Mouse (Mus musculus): ENCODE measurements at regions not wholly inside any gene's neighbourhood (a gene's known extent, or its start where the extent isn't known, plus 50 kb on each side); places are given as distances from the start of the nearest gene placed in this dataset.

DNA sequence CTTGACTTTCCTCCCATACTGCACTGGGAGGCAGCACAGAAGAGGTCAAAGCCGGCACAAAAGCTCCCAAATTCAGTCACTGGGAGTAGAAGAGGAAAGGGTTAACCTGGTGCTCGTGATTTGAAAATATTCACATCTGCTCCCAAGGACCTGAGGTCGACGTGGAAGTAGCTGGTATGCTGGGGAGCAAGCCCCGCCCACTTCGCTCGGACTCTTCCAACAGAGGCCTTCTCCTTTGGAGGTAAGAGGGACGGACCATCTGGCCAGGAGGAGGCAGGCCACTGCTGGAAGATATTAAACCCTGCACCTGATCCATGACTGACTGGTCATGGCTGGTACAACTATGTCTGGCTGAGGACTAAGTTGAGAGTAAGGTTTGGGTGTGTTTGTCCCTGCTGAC is 305.7 kb downstream of the Zfp706 start:
- Histone ChIP-seq H3K4me3 (ENCODE audit: low read depth, low read length) (no peak overlapping the region), H3K27ac (ENCODE audit: low read depth, low read length) (no peak overlapping the region), H3K27me3 (replicated peaks; ENCODE audit: control insufficient read depth, insufficient read depth, low read length) (no peaks in the 10 kb centered on the region), H3K4me2 (no peak overlapping the region), H3K9ac (ENCODE audit: low read depth, low read length) (no peak overlapping the region), H3K4me1 (replicated peaks; ENCODE audit: control insufficient read depth, insufficient read depth, low read length) (no peaks in the 10 kb centered on the region), H3K36me3 (ENCODE audit: control insufficient read depth, insufficient read depth, low read length) (no peaks in the 10 kb centered on the region), H3K9me3 (ENCODE audit: control insufficient read depth, low read length) (no peaks in the 10 kb centered on the region)
- DNase-seq (ENCODE audit: low spot score) (no peak), ATAC-seq (replicated peaks; ENCODE audit: low FRiP score) (no peak)
- WGBS, result 35% methylated on average over 8 of the region's 8 CpGs

DNA sequence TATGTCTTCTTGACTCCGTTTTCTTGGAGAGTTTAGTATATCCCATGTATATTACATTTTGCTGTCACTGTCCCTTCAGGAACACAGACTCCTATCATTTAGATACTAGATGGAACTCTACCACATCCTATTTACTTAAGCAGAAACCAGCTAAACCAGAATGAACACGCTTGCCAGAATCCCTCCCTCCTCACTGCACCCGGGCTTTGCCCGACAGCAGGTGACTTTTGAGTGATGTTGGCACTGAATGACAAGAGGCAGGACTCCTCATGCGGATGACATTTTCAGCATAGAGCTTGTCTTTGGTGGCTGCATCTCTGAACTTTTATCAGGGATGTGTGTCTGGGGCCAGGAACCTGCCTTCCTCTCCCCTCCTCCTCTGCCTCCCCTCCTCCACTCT is 307.4 kb downstream of the Zfp706 start:
- H3K4me3 ChIP-seq (ENCODE audit: low read depth, low read length), result no peak overlapping the region
- H3K36me3 ChIP-seq (ENCODE audit: control insufficient read depth, insufficient read depth, low read length), result no peaks in the 10 kb centered on the region
- no peak overlapping the region for H3K9ac ChIP-seq (ENCODE audit: low read depth, low read length)
- H3K4me2 ChIP-seq, result no peak overlapping the region
- H3K4me1 ChIP-seq (replicated peaks; ENCODE audit: control insufficient read depth, insufficient read depth, low read length), result peaks cover 4% of the 10 kb centered on the region; the same call in 1 of the 2 replicates
- WGBS, result 80% methylated on average over 5 of the region's 5 CpGs
- ATAC-seq (replicated peaks; ENCODE audit: low FRiP score) (no peak), DNase-seq (ENCODE audit: low spot score) (no peak)
- no peaks in the 10 kb centered on the region for H3K9me3 ChIP-seq (ENCODE audit: control insufficient read depth, low read length)
- no peak overlapping the region for H3K27ac ChIP-seq (ENCODE audit: low read depth, low read length)
- no peaks in the 10 kb centered on the region for H3K27me3 ChIP-seq (replicated peaks; ENCODE audit: control insufficient read depth, insufficient read depth, low read length)

DNA sequence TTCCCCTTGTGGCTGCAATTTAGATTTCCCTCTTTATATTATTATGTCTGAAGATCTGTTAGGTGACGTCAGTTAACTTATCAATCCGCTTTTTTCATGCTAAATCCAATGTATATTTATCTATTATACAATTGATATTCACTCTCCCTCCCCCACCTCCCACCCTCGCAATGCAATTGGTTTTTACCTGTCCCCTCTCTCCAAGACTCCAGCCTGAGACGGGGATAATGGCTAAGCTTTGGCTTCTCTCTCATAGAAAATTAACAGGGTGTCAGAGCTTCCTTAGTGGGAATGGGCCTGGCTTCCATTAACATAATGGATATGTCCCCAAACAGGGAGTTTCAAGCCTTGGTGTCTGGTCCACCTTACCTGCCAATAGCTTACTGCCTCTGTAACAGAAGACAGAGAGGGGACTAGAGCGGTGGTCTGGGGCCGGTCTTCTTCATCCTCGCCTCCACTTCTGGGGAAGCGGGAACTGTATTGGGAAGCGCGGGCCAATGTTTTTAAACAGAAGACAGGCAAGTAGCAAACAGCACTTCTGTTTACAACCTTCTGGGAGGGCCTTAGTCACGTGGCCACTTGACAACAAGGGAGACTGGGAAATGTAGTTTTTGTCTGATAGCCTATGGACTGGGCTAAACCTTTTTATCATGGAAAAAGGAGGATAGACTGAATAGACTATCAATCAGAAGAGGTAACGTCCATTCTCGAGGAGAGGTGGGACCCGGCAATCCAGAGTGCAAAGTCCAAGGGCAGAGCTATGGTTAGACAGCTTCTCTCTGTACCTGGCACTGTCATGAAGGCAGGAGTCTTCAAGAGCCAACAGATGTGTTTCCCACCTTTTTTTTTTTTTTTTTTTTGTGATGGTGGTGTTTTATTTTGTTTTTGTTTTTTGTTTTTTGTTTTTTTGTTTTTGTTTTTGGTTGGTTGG is 312.1 kb downstream of the Zfp706 start:
- ATAC-seq (replicated peaks; ENCODE audit: low FRiP score) (peak; percentile 70), DNase-seq (ENCODE audit: low spot score) (no peak)
- peaks cover 4% of the 10 kb centered on the region; the same call in 1 of the 2 replicates for H3K4me1 ChIP-seq (replicated peaks; ENCODE audit: control insufficient read depth, insufficient read depth, low read length)
- 28% methylated on average over 14 of the region's 14 CpGs for WGBS
- peak overlapping the region; percentile 43 for H3K4me3 ChIP-seq (ENCODE audit: low read depth, low read length)
- no peak overlapping the region for H3K27ac ChIP-seq (ENCODE audit: low read depth, low read length)
- H3K36me3 ChIP-seq (ENCODE audit: control insufficient read depth, insufficient read depth, low read length), result no peaks in the 10 kb centered on the region
- no peaks in the 10 kb centered on the region for H3K9me3 ChIP-seq (ENCODE audit: control insufficient read depth, low read length)
- peak overlapping the region; percentile 49; the same call in 1 of the 2 replicates for H3K9ac ChIP-seq (ENCODE audit: low read depth, low read length)
- H3K4me2 ChIP-seq, result peak overlapping the region; percentile 61
- H3K27me3 ChIP-seq (replicated peaks; ENCODE audit: control insufficient read depth, insufficient read depth, low read length), result no peaks in the 10 kb centered on the region

DNA sequence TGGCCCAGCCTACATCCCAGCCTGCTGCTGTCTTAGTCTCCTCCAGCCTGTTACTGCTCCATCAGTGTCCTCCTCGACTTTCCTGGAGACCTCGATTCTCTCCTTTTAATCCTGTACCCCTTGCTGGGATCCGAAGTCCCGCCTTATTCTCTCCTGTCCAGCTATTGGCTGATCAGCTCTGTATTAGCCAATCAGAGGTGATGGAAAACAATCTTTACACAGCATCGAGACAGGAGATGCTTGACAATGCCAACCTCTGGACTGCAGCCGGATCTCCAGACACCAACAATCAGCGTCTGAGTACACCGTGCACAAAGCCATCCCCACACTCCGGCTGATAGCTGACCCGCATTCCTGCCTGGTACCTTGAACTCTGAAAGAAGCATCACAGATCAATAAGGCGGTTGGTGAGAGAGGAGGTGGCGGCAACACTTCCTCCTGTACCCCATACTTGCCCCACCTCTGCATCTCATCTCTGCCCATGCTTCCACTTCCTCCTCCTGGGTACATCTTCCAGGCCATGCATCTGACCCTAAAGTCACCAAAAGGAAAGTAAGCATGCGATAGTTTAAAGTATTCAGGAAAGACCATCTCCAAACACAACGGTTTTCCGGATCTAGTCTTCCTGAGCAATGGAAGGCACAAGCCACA is 316.4 kb downstream of the Zfp706 start:
- no peak overlapping the region for H3K4me3 ChIP-seq (ENCODE audit: low read depth, low read length)
- 55% methylated on average over 15 of the region's 15 CpGs for WGBS
- H3K9ac ChIP-seq (ENCODE audit: low read depth, low read length), result no peak overlapping the region
- ATAC-seq (replicated peaks; ENCODE audit: low FRiP score), result no peak
- no peak overlapping the region for H3K27ac ChIP-seq (ENCODE audit: low read depth, low read length)
- no peak overlapping the region for H3K4me2 ChIP-seq
- H3K9me3 ChIP-seq (ENCODE audit: control insufficient read depth, low read length), result no peaks in the 10 kb centered on the region
- no peaks in the 10 kb centered on the region for H3K27me3 ChIP-seq (replicated peaks; ENCODE audit: control insufficient read depth, insufficient read depth, low read length)
- peaks cover 9% of the 10 kb centered on the region for H3K4me1 ChIP-seq (replicated peaks; ENCODE audit: control insufficient read depth, insufficient read depth, low read length)
- DNase-seq (ENCODE audit: low spot score), result no peak
- H3K36me3 ChIP-seq (ENCODE audit: control insufficient read depth, insufficient read depth, low read length), result no peaks in the 10 kb centered on the region

DNA sequence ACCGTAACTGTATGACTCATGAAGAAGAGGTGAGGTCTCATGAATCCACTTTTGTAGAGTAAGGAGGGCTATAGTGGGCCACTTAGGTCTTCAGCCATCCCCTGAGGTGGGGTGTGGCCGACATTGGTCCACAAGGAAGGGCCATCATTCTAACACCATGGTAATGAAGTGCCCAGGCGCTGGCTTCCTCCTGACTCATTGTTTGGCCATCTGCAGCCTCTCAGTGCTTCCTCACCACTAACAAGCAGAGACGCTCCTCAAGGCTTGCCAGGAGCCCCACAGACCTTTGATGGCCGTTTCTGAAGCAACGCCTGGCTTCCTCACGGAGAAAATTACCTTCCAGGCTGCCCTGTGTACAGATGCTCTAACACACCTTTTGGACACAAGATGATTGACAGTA is 317.7 kb downstream of the Zfp706 start:
- H3K27me3 ChIP-seq (replicated peaks; ENCODE audit: control insufficient read depth, insufficient read depth, low read length), result no peaks in the 10 kb centered on the region
- H3K9me3 ChIP-seq (ENCODE audit: control insufficient read depth, low read length), result no peaks in the 10 kb centered on the region
- H3K4me3 ChIP-seq (ENCODE audit: low read depth, low read length), result no peak overlapping the region
- H3K4me1 ChIP-seq (replicated peaks; ENCODE audit: control insufficient read depth, insufficient read depth, low read length), result peaks cover 5% of the 10 kb centered on the region
- WGBS, result 81% methylated on average over 7 of the region's 7 CpGs
- no peak overlapping the region for H3K4me2 ChIP-seq
- H3K36me3 ChIP-seq (ENCODE audit: control insufficient read depth, insufficient read depth, low read length), result no peaks in the 10 kb centered on the region
- ATAC-seq (replicated peaks; ENCODE audit: low FRiP score) (no peak), DNase-seq (ENCODE audit: low spot score) (no peak)
- no peak overlapping the region for H3K27ac ChIP-seq (ENCODE audit: low read depth, low read length)
- H3K9ac ChIP-seq (ENCODE audit: low read depth, low read length), result no peak overlapping the region

DNA sequence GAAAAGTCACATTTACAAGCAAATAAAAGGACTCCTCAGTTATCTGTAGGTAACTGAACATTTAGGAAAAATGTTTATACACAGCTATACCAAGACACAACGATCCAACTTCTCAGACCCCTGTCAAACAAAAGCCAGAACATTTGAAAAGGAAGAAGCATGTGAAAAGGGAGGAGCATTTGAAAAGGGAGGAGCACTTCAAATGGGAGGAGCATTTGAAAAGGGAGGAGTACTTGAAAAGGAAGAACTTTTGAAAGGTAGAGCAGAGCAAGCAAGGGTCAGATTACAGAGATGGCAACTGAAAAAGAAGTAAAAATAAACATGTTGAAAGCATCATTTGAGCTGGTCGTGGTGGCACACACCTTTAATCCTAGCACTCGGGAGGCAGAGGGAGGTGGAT is 318.3 kb downstream of the Zfp706 start:
- WGBS, result 63% methylated on average over 3 of the region's 3 CpGs
- Histone ChIP-seq H3K27me3 (replicated peaks; ENCODE audit: control insufficient read depth, insufficient read depth, low read length) (no peaks in the 10 kb centered on the region), H3K4me3 (ENCODE audit: low read depth, low read length) (no peak overlapping the region), H3K9ac (ENCODE audit: low read depth, low read length) (no peak overlapping the region), H3K4me1 (replicated peaks; ENCODE audit: control insufficient read depth, insufficient read depth, low read length) (peaks cover 5% of the 10 kb centered on the region), H3K27ac (ENCODE audit: low read depth, low read length) (no peak overlapping the region), H3K9me3 (ENCODE audit: control insufficient read depth, low read length) (no peaks in the 10 kb centered on the region), H3K4me2 (no peak overlapping the region), H3K36me3 (ENCODE audit: control insufficient read depth, insufficient read depth, low read length) (no peaks in the 10 kb centered on the region)
- DNase-seq (ENCODE audit: low spot score), result no peak
- ATAC-seq (replicated peaks; ENCODE audit: low FRiP score), result no peak

DNA sequence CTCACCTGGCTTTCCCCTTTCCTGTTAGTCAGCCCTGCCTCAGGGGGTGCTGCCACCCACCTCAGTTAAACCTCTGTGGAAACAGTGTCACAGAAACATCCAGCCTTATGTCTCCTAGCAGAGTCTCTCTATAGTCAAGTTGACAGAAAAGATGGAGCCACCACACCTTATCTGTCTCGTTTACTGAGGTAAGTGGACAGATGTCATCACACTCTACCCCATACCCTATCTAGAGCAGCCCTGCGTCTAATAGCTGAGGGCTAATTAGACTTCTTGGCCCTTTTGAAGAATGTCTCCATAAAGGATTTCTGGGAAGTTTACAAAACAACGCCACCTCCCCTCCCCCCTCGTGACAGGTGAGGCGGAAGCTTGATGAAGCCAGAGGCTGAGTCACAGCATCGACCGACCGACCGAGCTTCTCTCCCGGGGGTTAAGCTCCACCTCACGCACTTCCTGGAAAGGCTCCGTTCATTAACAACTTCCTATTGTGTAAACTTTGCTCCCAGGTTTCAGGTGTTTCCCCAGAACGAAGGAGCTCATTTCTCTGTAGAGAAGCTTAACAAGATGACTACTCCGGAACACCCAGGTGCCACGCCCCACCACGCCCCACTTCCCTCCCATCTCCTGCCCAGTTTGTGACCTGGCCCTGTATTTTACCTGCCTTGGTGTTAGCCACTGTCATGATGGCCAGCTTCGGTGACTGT is 319.4 kb downstream of the Zfp706 start:
- peak overlapping the region; percentile 20 for H3K4me3 ChIP-seq (ENCODE audit: low read depth, low read length)
- H3K36me3 ChIP-seq (ENCODE audit: control insufficient read depth, insufficient read depth, low read length), result no peaks in the 10 kb centered on the region
- no peaks in the 10 kb centered on the region for H3K9me3 ChIP-seq (ENCODE audit: control insufficient read depth, low read length)
- WGBS, result 4% methylated on average over 17 of the region's 17 CpGs
- peak; percentile 51; the same call in 1 of the 2 replicates for ATAC-seq (replicated peaks; ENCODE audit: low FRiP score)
- no peak overlapping the region for H3K27ac ChIP-seq (ENCODE audit: low read depth, low read length)
- H3K9ac ChIP-seq (ENCODE audit: low read depth, low read length), result no peak overlapping the region; the same call in 1 of the 2 replicates
- no peak for DNase-seq (ENCODE audit: low spot score)
- peaks cover 5% of the 10 kb centered on the region for H3K4me1 ChIP-seq (replicated peaks; ENCODE audit: control insufficient read depth, insufficient read depth, low read length)
- no peaks in the 10 kb centered on the region for H3K27me3 ChIP-seq (replicated peaks; ENCODE audit: control insufficient read depth, insufficient read depth, low read length)
- peak overlapping the region; percentile 62 for H3K4me2 ChIP-seq

DNA sequence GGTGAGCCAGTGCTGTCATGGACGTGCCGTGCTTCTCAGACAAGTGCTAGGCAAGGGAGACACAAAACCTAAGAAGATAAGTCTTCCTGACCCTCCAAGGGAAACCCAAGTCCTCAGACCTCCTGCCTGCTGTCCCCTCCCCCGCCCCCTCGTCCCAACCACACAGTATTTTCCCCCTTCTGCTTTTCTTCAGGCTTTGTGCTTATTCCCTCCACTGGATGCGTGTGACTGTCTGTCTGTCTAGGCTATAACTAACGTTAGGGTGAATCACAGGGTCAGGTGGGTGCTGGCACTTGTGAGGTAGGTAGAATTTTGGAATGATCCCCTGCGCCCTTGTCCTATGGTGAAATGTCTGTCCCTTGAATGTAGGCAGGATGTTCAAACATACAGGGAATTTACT is 322.9 kb downstream of the Zfp706 start:
- Histone ChIP-seq H3K4me2 (no peak overlapping the region), H3K4me3 (ENCODE audit: low read depth, low read length) (no peak overlapping the region), H3K36me3 (ENCODE audit: control insufficient read depth, insufficient read depth, low read length) (no peaks in the 10 kb centered on the region), H3K4me1 (replicated peaks; ENCODE audit: control insufficient read depth, insufficient read depth, low read length) (peaks cover 5% of the 10 kb centered on the region), H3K27me3 (replicated peaks; ENCODE audit: control insufficient read depth, insufficient read depth, low read length) (no peaks in the 10 kb centered on the region), H3K27ac (ENCODE audit: low read depth, low read length) (no peak overlapping the region), H3K9ac (ENCODE audit: low read depth, low read length) (no peak overlapping the region), H3K9me3 (ENCODE audit: control insufficient read depth, low read length) (no peaks in the 10 kb centered on the region)
- WGBS, result 57% methylated on average over 7 of the region's 7 CpGs
- ATAC-seq (replicated peaks; ENCODE audit: low FRiP score) (no peak), DNase-seq (ENCODE audit: low spot score) (no peak)
